Mouse (Mus musculus): Measurements from ENCODE around the gene Bcar1. TPM values are rescaled to one million over a fixed set of nuclear protein-coding genes. Genes with fewer than 3 reads are reported as not detected.

Gene Bcar1
- polyA plus RNA-seq, 1 experiment from 2014 or later: 46.6 TPM

DNA sequence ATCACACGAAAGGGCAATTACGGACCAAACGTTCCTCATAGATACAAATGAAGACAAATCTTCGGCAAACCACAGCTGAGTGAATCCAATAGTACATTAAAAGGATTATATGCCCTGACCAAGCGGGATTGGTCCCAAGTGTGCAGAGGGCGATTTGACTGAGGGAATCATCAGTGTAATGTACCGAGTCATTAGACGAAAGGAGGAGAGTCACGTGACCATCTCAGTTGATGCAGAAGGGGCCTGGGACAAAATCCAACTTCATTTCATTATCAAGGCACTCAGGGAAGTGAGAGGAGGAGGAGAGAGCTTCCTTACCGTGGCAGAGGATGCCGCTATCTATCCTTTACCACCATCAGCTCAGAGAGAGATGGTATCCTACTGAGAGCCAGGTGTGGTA is 62.5 kb downstream of the Bcar1 start:
- H3K36me3 ChIP-seq (ENCODE audit: control insufficient read depth, insufficient read depth, low read length): no peaks in the 10 kb centered on the region
- no peak overlapping the region for H3K4me2 ChIP-seq
- H3K9ac ChIP-seq (ENCODE audit: low read depth, low read length): no peak overlapping the region
- no peak overlapping the region for H3K4me3 ChIP-seq (ENCODE audit: low read depth, low read length)
- no peaks in the 10 kb centered on the region for H3K4me1 ChIP-seq (ENCODE audit: control insufficient read depth, insufficient read depth, low read length)
- H3K9me3 ChIP-seq (replicated peaks; ENCODE audit: control insufficient read depth, low read length): 0 out of 2 replicates have a peak, but pooled peaks cover 4% of the 10 kb centered on the region
- no peak overlapping the region for H3K27ac ChIP-seq (ENCODE audit: low read depth, low read length)
- no peak for ATAC-seq (replicated peaks; ENCODE audit: insufficient number of reproducible peaks, low FRiP score, low TSS enrichment)
- H3K27me3 ChIP-seq (ENCODE audit: control insufficient read depth, insufficient read depth, low read length): 0 out of 2 replicates have a peak, but pooled peaks cover 2% of the 10 kb centered on the region
- WGBS (ENCODE audit: insufficient replicate concordance): 67% methylated on average over 11 of the region's 11 CpGs

DNA sequence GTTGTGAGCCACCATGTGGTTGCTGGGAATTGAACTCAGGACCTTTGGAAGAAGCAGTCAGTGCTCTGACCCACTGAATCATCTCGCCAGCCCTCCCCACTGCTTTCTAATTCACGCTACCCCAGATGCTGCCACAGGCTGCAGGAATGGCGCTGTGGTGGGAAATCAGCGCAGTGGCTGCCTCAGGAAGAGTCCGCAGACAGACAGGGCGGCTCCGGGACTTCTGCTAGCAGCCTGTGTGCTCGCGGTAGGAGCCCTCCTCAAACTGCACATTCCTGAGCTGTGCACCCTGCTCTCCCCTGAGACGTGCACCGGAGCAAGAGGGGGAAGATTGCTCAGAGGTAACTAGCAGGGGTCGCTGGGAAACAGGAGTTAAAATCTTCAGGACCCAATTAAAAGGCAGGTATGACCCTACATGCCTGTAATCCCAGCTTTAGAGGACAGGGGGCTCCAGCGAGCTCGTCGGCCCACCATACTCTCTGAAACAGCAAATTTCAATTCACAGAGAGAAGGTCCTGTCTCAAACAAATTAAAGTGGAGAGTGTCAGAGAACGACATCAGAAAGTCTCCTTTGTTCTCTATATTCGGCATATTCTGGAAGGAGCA is 63.1 kb downstream of the Bcar1 start:
- H3K4me2 ChIP-seq: 0 out of 2 replicates have a peak overlapping the region, but pooled peaks have one; percentile 5
- H3K27ac ChIP-seq (ENCODE audit: low read depth, low read length): no peak overlapping the region
- no peak overlapping the region for H3K4me3 ChIP-seq (ENCODE audit: low read depth, low read length)
- no peaks in the 10 kb centered on the region for H3K4me1 ChIP-seq (ENCODE audit: control insufficient read depth, insufficient read depth, low read length)
- H3K9ac ChIP-seq (ENCODE audit: low read depth, low read length): no peak overlapping the region
- ATAC-seq (replicated peaks; ENCODE audit: insufficient number of reproducible peaks, low FRiP score, low TSS enrichment): no peak
- 29% methylated on average over 17 of the region's 17 CpGs for WGBS (ENCODE audit: insufficient replicate concordance)
- 0 out of 2 replicates have a peak, but pooled peaks cover 4% of the 10 kb centered on the region for H3K9me3 ChIP-seq (replicated peaks; ENCODE audit: control insufficient read depth, low read length)
- no peaks in the 10 kb centered on the region for H3K36me3 ChIP-seq (ENCODE audit: control insufficient read depth, insufficient read depth, low read length)
- 0 out of 2 replicates have a peak, but pooled peaks cover 2% of the 10 kb centered on the region for H3K27me3 ChIP-seq (ENCODE audit: control insufficient read depth, insufficient read depth, low read length)

GRCm38 (mm10) chr8:111678848-111679247 is 64.8 kb downstream of the Bcar1 start:
- no peak overlapping the region for H3K9ac ChIP-seq (ENCODE audit: low read depth, low read length)
- H3K4me1 ChIP-seq (ENCODE audit: control insufficient read depth, insufficient read depth, low read length): no peaks in the 10 kb centered on the region
- H3K9me3 ChIP-seq (replicated peaks; ENCODE audit: control insufficient read depth, low read length): 0 out of 2 replicates have a peak, but pooled peaks cover 4% of the 10 kb centered on the region
- ATAC-seq (replicated peaks; ENCODE audit: insufficient number of reproducible peaks, low FRiP score, low TSS enrichment): no peak
- 0 out of 2 replicates have a peak, but pooled peaks cover 2% of the 10 kb centered on the region for H3K27me3 ChIP-seq (ENCODE audit: control insufficient read depth, insufficient read depth, low read length)
- no peak overlapping the region for H3K4me3 ChIP-seq (ENCODE audit: low read depth, low read length)
- no peak overlapping the region for H3K4me2 ChIP-seq
- no peaks in the 10 kb centered on the region for H3K36me3 ChIP-seq (ENCODE audit: control insufficient read depth, insufficient read depth, low read length)
- no peak overlapping the region for H3K27ac ChIP-seq (ENCODE audit: low read depth, low read length)
- 88% methylated on average over 7 of the region's 7 CpGs for WGBS (ENCODE audit: insufficient replicate concordance)

DNA sequence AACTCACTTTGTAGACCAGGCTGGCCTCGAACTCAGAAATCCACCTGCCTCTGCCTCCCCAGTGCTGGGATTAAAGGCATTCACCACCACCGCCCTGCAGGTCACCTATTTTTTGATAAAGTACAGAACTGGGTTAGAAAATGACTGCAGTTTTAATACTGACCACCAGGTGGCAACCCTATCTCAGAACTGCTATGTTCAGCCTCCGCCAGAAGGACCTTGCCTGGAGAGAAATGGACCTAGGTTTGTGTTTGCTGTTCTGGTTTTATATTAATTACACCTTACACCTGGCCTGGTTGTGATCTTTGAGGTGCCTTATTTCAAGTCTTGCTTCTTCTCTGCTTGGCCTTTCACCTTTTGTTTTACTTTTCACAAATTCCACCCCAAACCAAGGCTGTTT is 65.5 kb downstream of the Bcar1 start:
- H3K27ac ChIP-seq (ENCODE audit: low read depth, low read length): no peak overlapping the region
- 20% methylated on average over 3 of the region's 3 CpGs for WGBS (ENCODE audit: insufficient replicate concordance)
- 0 out of 2 replicates have a peak, but pooled peaks cover 2% of the 10 kb centered on the region for H3K27me3 ChIP-seq (ENCODE audit: control insufficient read depth, insufficient read depth, low read length)
- no peaks in the 10 kb centered on the region for H3K36me3 ChIP-seq (ENCODE audit: control insufficient read depth, insufficient read depth, low read length)
- no peak for ATAC-seq (replicated peaks; ENCODE audit: insufficient number of reproducible peaks, low FRiP score, low TSS enrichment)
- no peak overlapping the region for H3K9ac ChIP-seq (ENCODE audit: low read depth, low read length)
- H3K4me3 ChIP-seq (ENCODE audit: low read depth, low read length): no peak overlapping the region
- no peak overlapping the region for H3K4me2 ChIP-seq
- no peaks in the 10 kb centered on the region for H3K4me1 ChIP-seq (ENCODE audit: control insufficient read depth, insufficient read depth, low read length)
- 0 out of 2 replicates have a peak, but pooled peaks cover 4% of the 10 kb centered on the region for H3K9me3 ChIP-seq (replicated peaks; ENCODE audit: control insufficient read depth, low read length)

DNA sequence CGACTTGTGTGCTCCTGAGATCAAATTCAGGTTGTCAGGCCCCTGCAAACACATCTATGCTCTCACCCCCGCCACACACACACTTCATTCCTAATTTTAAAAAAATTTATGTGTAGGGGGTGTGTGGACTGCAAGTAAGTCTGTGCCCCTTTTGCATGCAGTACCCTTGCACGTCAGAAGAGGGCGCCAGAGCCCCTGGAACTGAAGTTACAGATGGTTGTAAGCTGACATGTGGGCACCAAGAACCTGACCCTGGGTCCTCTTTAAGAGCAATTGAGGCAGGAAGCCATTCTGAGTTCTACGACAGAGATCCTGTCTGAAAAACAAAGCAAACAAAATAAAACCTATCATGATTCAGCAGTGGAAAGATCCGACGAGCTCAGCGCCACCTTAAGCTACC is 67.4 kb downstream of the Bcar1 start:
- ATAC-seq (replicated peaks; ENCODE audit: insufficient number of reproducible peaks, low FRiP score, low TSS enrichment): no peak
- Histone ChIP-seq H3K4me1 (ENCODE audit: control insufficient read depth, insufficient read depth, low read length) (no peaks in the 10 kb centered on the region), H3K27ac (ENCODE audit: low read depth, low read length) (no peak overlapping the region), H3K36me3 (ENCODE audit: control insufficient read depth, insufficient read depth, low read length) (peaks cover 3% of the 10 kb centered on the region; the same call in 1 of the 2 replicates), H3K9ac (ENCODE audit: low read depth, low read length) (no peak overlapping the region), H3K4me3 (ENCODE audit: low read depth, low read length) (no peak overlapping the region), H3K9me3 (replicated peaks; ENCODE audit: control insufficient read depth, low read length) (0 out of 2 replicates have a peak, but pooled peaks cover 4% of the 10 kb centered on the region), H3K27me3 (ENCODE audit: control insufficient read depth, insufficient read depth, low read length) (0 out of 2 replicates have a peak, but pooled peaks cover 2% of the 10 kb centered on the region), H3K4me2 (no peak overlapping the region)
- WGBS (ENCODE audit: insufficient replicate concordance): 76% methylated on average over 8 of the region's 8 CpGs

- Histone ChIP-seq H3K4me2 (no peak overlapping the region), H3K4me3 (ENCODE audit: low read depth, low read length) (no peak overlapping the region), H3K9ac (ENCODE audit: low read depth, low read length) (no peak overlapping the region), H3K4me1 (ENCODE audit: control insufficient read depth, insufficient read depth, low read length) (no peaks in the 10 kb centered on the region), H3K9me3 (replicated peaks; ENCODE audit: control insufficient read depth, low read length) (0 out of 2 replicates have a peak, but pooled peaks cover 2% of the 10 kb centered on the region), H3K27me3 (ENCODE audit: control insufficient read depth, insufficient read depth, low read length) (no peaks in the 10 kb centered on the region), H3K36me3 (ENCODE audit: control insufficient read depth, insufficient read depth, low read length) (peaks cover 17% of the 10 kb centered on the region), H3K27ac (ENCODE audit: low read depth, low read length) (no peak overlapping the region)
- WGBS (ENCODE audit: insufficient replicate concordance): 88% methylated on average over 2 of the region's 2 CpGs
- no peak for ATAC-seq (replicated peaks; ENCODE audit: insufficient number of reproducible peaks, low FRiP score, low TSS enrichment)
Observed at GRCm38 (mm10) chr8:111666751-111667150, 76.9 kb downstream of the Bcar1 start.

DNA sequence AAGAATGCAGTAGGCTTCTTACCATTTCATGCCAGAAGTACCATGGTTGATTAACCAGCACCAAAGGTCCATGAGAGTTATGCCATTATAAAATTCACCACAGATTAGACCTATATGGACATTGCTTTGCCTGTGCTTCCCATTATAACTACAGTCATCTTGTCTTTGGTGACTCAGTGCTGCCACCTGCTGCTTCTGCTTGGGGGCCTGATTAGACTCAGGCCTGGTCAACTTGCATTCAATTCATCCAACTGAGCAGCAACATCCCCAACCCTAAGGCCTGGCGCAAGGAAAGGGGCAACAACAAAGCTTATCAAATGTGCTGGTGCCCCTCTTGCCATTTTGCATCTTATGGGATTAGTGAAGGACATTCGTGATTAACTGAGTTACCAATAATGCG is 81.1 kb downstream of the Bcar1 start:
- WGBS (ENCODE audit: insufficient replicate concordance): 86% methylated on average over 3 of the region's 3 CpGs
- H3K4me3 ChIP-seq (ENCODE audit: low read depth, low read length): no peak overlapping the region
- ATAC-seq (replicated peaks; ENCODE audit: insufficient number of reproducible peaks, low FRiP score, low TSS enrichment): no peak
- H3K9me3 ChIP-seq (replicated peaks; ENCODE audit: control insufficient read depth, low read length): no peaks in the 10 kb centered on the region
- no peak overlapping the region for H3K4me2 ChIP-seq
- H3K27ac ChIP-seq (ENCODE audit: low read depth, low read length): no peak overlapping the region
- peaks cover 14% of the 10 kb centered on the region for H3K4me1 ChIP-seq (ENCODE audit: control insufficient read depth, insufficient read depth, low read length)
- no peaks in the 10 kb centered on the region for H3K27me3 ChIP-seq (ENCODE audit: control insufficient read depth, insufficient read depth, low read length)
- no peak overlapping the region for H3K9ac ChIP-seq (ENCODE audit: low read depth, low read length)
- no peaks in the 10 kb centered on the region; the same call in 1 of the 2 replicates for H3K36me3 ChIP-seq (ENCODE audit: control insufficient read depth, insufficient read depth, low read length)

All from heart, embryonic 11.5 days (tissue).